Mouse (Mus musculus): Measurements from ENCODE around the gene Pth2. TPM values are rescaled to one million over a fixed set of nuclear protein-coding genes. Genes with fewer than 3 reads are reported as not detected.

Pth2 gene
- total and polyA plus RNA-seq, 3 experiments, result not detected

GRCm38 (mm10) chr7:45193871-45194785, 13.3 kb downstream of the Pth2 start:
- peak; percentile 90 for DNase-seq (ENCODE audit: low read depth, low spot score)
- peak overlapping the region; percentile 21; the same call in 1 of the 2 replicates for H3K9ac ChIP-seq (ENCODE audit: control insufficient read depth, low read depth, low read length, poor library complexity, severe bottlenecking)
- peaks cover 26 to 41% of the 10 kb centered on the region in 2 experiments for H3K4me1 ChIP-seq (ENCODE audit: control insufficient read depth in 1 of 2, insufficient read depth in 2 of 2, low read length in 2 of 2)
- H3K9me3 ChIP-seq (replicated peaks; ENCODE audit: insufficient read depth, low read length), result no peaks in the 10 kb centered on the region
- peaks cover 0 to 14% of the 10 kb centered on the region in 2 experiments; a peak in 2 of 4 replicates for H3K36me3 ChIP-seq (ENCODE audit: control insufficient read depth in 1 of 2, insufficient read depth in 2 of 2, low read length in 2 of 2)
- 0 out of 4 replicates have a peak overlapping the region, but pooled peaks of 1 of the 2 experiments have one; percentile 1 for H3K4me3 ChIP-seq (ENCODE audit: control insufficient read depth in 1 of 2, insufficient read depth in 1 of 2, low read depth in 2 of 2, low read length in 2 of 2)
- H3K79me2 ChIP-seq (ENCODE audit: control insufficient read depth, insufficient read depth, low read length, poor library complexity), result no peaks in the 10 kb centered on the region
- no peaks in the 10 kb centered on the region for H3K27me3 ChIP-seq (ENCODE audit: control insufficient read depth in 1 of 2, insufficient read depth in 2 of 2, low read length in 2 of 2)
- TF ChIP-seq TBP (IDR thresholded peaks at IDR 0.05; ENCODE audit: low read depth, low read length) (0 out of 2 replicates have a peak, but pooled peaks have one; percentile 30), TCF12 (IDR thresholded peaks at IDR 0.05; ENCODE audit: low read depth, low read length) (no peak), POLR2A (IDR thresholded peaks at IDR 0.05; ENCODE audit: control insufficient read depth in 1 of 2, insufficient read depth in 1 of 2, low read depth in 1 of 2, low read length in 2 of 2, poor library complexity in 1 of 2) (0 out of 4 replicates have a peak, but pooled peaks of 1 of the 2 experiments have one; percentile 25), NRF1 (IDR thresholded peaks at IDR 0.05; ENCODE audit: insufficient read depth, low read depth, low read length, poor library complexity, severe bottlenecking) (peak; percentile 54), USF2 (IDR thresholded peaks at IDR 0.05; ENCODE audit: borderline replicate concordance in 1 of 2, insufficient read depth in 1 of 2, low read depth in 1 of 2, low read length in 2 of 2) (no peak), GABPA (IDR thresholded peaks at IDR 0.05; ENCODE audit: low read depth, low read length) (no peak), CTCF (IDR thresholded peaks at IDR 0.05 in 2 of 3, conservative IDR thresholded peaks at IDR 0.05 in 1 of 3; ENCODE audit: control insufficient read depth in 1 of 3, insufficient read depth in 1 of 3, low read depth in 2 of 3, low read length in 3 of 3, poor library complexity in 1 of 3, severe bottlenecking in 1 of 3) (0 out of 6 replicates have a peak, but pooled peaks of 1 of the 3 experiments have one; percentile 19), RCOR1 (IDR thresholded peaks at IDR 0.05; ENCODE audit: low read depth, low read length) (no peak), POLR2AphosphoS5 (IDR thresholded peaks at IDR 0.05; ENCODE audit: borderline replicate concordance, low read depth, low read length) (no peak), ZC3H11A (IDR thresholded peaks at IDR 0.05; ENCODE audit: low read depth, low read length) (no peak), JUND (IDR thresholded peaks at IDR 0.05; ENCODE audit: low read depth, low read length) (no peak), E2F4 (IDR thresholded peaks at IDR 0.05; ENCODE audit: borderline replicate concordance, low read depth, low read length) (no peak), MYC (IDR thresholded peaks at IDR 0.05; ENCODE audit: low read depth, low read length) (no peak), ELF1 (IDR thresholded peaks at IDR 0.05; ENCODE audit: low read depth, low read length) (no peak), CHD2 (IDR thresholded peaks at IDR 0.05; ENCODE audit: low read length) (no peak), MEF2A (IDR thresholded peaks at IDR 0.05; ENCODE audit: extremely low read depth, insufficient replicate concordance, low read depth, low read length, poor library complexity, severe bottlenecking) (no peak), KAT2A (conservative IDR thresholded peaks at IDR 0.05; ENCODE audit: low read depth, low read length) (no peak), SMC3 (IDR thresholded peaks at IDR 0.05; ENCODE audit: low read depth, low read length) (0 out of 2 replicates have a peak, but pooled peaks have one; percentile 9), HCFC1 (IDR thresholded peaks at IDR 0.05; ENCODE audit: low read depth, low read length) (no peak), MYB (IDR thresholded peaks at IDR 0.05; ENCODE audit: low read depth, low read length) (no peak), POLR2AphosphoS2 (IDR thresholded peaks at IDR 0.05; ENCODE audit: low read length) (no peak)
- no peak overlapping the region for H3K27ac ChIP-seq (ENCODE audit: control insufficient read depth, low read depth, low read length)

Measured in MEL (cell line).